Mouse (Mus musculus): Measurements from ENCODE around the gene Pim2. TPM values are rescaled to one million over a fixed set of nuclear protein-coding genes. Genes with fewer than 3 reads are reported as not detected.

The Pim2 gene
- polyA plus RNA-seq, 1 experiment = 26.2 TPM

GRCm38 (mm10) chrX:7863181-7863580 is 14.9 kb upstream of the Pim2 start:
- WGBS = 81% methylated on average over 1 of the region's 1 CpGs
- peaks cover 1% of the 10 kb centered on the region; the same call in 1 of the 2 replicates for H3K4me1 ChIP-seq (ENCODE audit: control insufficient read depth, insufficient read depth, low read length)
- H3K27ac ChIP-seq (ENCODE audit: control insufficient read depth, insufficient read depth, low read depth, low read length, poor library complexity) = no peak overlapping the region
- no peak overlapping the region for H3K4me3 ChIP-seq (replicated peaks; ENCODE audit: control insufficient read depth, low read depth, low read length)
- TF ChIP-seq CTCF (IDR thresholded peaks at IDR 0.05; ENCODE audit: control insufficient read depth, insufficient read depth, low read length) (no peak), POLR2A (IDR thresholded peaks at IDR 0.05; ENCODE audit: borderline replicate concordance, control insufficient read depth, low read depth, low read length) (no peak)

GRCm38 (mm10) chrX:7864551-7864950 is 13.5 kb upstream of the Pim2 start:
- Histone ChIP-seq H3K27ac (ENCODE audit: control insufficient read depth, insufficient read depth, low read depth, low read length, poor library complexity) (no peak overlapping the region; the same call in 1 of the 2 replicates), H3K4me3 (replicated peaks; ENCODE audit: control insufficient read depth, low read depth, low read length) (no peak overlapping the region), H3K4me1 (ENCODE audit: control insufficient read depth, insufficient read depth, low read length) (peaks cover 1% of the 10 kb centered on the region; the same call in 1 of the 2 replicates)
- TF ChIP-seq CTCF (IDR thresholded peaks at IDR 0.05; ENCODE audit: control insufficient read depth, insufficient read depth, low read length) (no peak), POLR2A (IDR thresholded peaks at IDR 0.05; ENCODE audit: borderline replicate concordance, control insufficient read depth, low read depth, low read length) (no peak)
- 34% methylated on average over 3 of the region's 3 CpGs for WGBS

GRCm38 (mm10) chrX:7865343-7865742 is 12.7 kb upstream of the Pim2 start:
- TF ChIP-seq CTCF (IDR thresholded peaks at IDR 0.05; ENCODE audit: control insufficient read depth, insufficient read depth, low read length) = no peak
- TF ChIP-seq POLR2A (IDR thresholded peaks at IDR 0.05; ENCODE audit: borderline replicate concordance, control insufficient read depth, low read depth, low read length) = no peak
- Histone ChIP-seq H3K4me3 (replicated peaks; ENCODE audit: control insufficient read depth, low read depth, low read length) (no peak overlapping the region), H3K4me1 (ENCODE audit: control insufficient read depth, insufficient read depth, low read length) (peaks cover 1% of the 10 kb centered on the region; the same call in 1 of the 2 replicates), H3K27ac (ENCODE audit: control insufficient read depth, insufficient read depth, low read depth, low read length, poor library complexity) (peak overlapping the region; percentile 51)
- WGBS = 40% methylated on average over 2 of the region's 2 CpGs

GRCm38 (mm10) chrX:7865786-7866185 is 12.3 kb upstream of the Pim2 start:
- Histone ChIP-seq H3K4me1 (ENCODE audit: control insufficient read depth, insufficient read depth, low read length) (peaks cover 1% of the 10 kb centered on the region; the same call in 1 of the 2 replicates), H3K27ac (ENCODE audit: control insufficient read depth, insufficient read depth, low read depth, low read length, poor library complexity) (peak overlapping the region; percentile 51; the same call in 1 of the 2 replicates), H3K4me3 (replicated peaks; ENCODE audit: control insufficient read depth, low read depth, low read length) (no peak overlapping the region)
- WGBS = 20% methylated on average over 2 of the region's 2 CpGs
- TF ChIP-seq POLR2A (IDR thresholded peaks at IDR 0.05; ENCODE audit: borderline replicate concordance, control insufficient read depth, low read depth, low read length) = no peak
- TF ChIP-seq CTCF (IDR thresholded peaks at IDR 0.05; ENCODE audit: control insufficient read depth, insufficient read depth, low read length) = no peak

GRCm38 (mm10) chrX:7867141-7867540 is 10.9 kb upstream of the Pim2 start:
- peaks cover 1% of the 10 kb centered on the region; the same call in 1 of the 2 replicates for H3K4me1 ChIP-seq (ENCODE audit: control insufficient read depth, insufficient read depth, low read length)
- 86% methylated on average over 1 of the region's 1 CpGs for WGBS
- TF ChIP-seq POLR2A (IDR thresholded peaks at IDR 0.05; ENCODE audit: borderline replicate concordance, control insufficient read depth, low read depth, low read length) = no peak
- no peak for TF ChIP-seq CTCF (IDR thresholded peaks at IDR 0.05; ENCODE audit: control insufficient read depth, insufficient read depth, low read length)
- H3K4me3 ChIP-seq (replicated peaks; ENCODE audit: control insufficient read depth, low read depth, low read length) = no peak overlapping the region
- H3K27ac ChIP-seq (ENCODE audit: control insufficient read depth, insufficient read depth, low read depth, low read length, poor library complexity) = no peak overlapping the region

- H3K27ac ChIP-seq (ENCODE audit: control insufficient read depth, insufficient read depth, low read depth, low read length, poor library complexity) = no peak overlapping the region
- whole genome bisulfite sequencing = 34% methylated on average over 2 of the region's 2 CpGs
- TF ChIP-seq POLR2A (IDR thresholded peaks at IDR 0.05; ENCODE audit: borderline replicate concordance, control insufficient read depth, low read depth, low read length) (no peak), CTCF (IDR thresholded peaks at IDR 0.05; ENCODE audit: control insufficient read depth, insufficient read depth, low read length) (no peak)
- H3K4me3 ChIP-seq (replicated peaks; ENCODE audit: control insufficient read depth, low read depth, low read length) = no peak overlapping the region
- H3K4me1 ChIP-seq (ENCODE audit: control insufficient read depth, insufficient read depth, low read length) = peaks cover 1% of the 10 kb centered on the region; the same call in 1 of the 2 replicates
Observed at GRCm38 (mm10) chrX:7868506-7868905, 9.6 kb upstream of the Pim2 start.

GRCm38 (mm10) chrX:7869826-7870225 is 8.2 kb upstream of the Pim2 start:
- Histone ChIP-seq H3K4me1 (ENCODE audit: control insufficient read depth, insufficient read depth, low read length) (peaks cover 1% of the 10 kb centered on the region; the same call in 1 of the 2 replicates), H3K27ac (ENCODE audit: control insufficient read depth, insufficient read depth, low read depth, low read length, poor library complexity) (no peak overlapping the region), H3K4me3 (replicated peaks; ENCODE audit: control insufficient read depth, low read depth, low read length) (no peak overlapping the region)
- 88% methylated on average over 3 of the region's 3 CpGs for WGBS
- TF ChIP-seq CTCF (IDR thresholded peaks at IDR 0.05; ENCODE audit: control insufficient read depth, insufficient read depth, low read length) (no peak), POLR2A (IDR thresholded peaks at IDR 0.05; ENCODE audit: borderline replicate concordance, control insufficient read depth, low read depth, low read length) (no peak)

- no peaks in the 10 kb centered on the region for H3K4me1 ChIP-seq (ENCODE audit: control insufficient read depth, insufficient read depth, low read length)
- WGBS = 13% methylated on average over 21 of the region's 21 CpGs
- H3K27ac ChIP-seq (ENCODE audit: control insufficient read depth, insufficient read depth, low read depth, low read length, poor library complexity) = peak overlapping the region; percentile 51
- TF ChIP-seq CTCF (IDR thresholded peaks at IDR 0.05; ENCODE audit: control insufficient read depth, insufficient read depth, low read length) (no peak), POLR2A (IDR thresholded peaks at IDR 0.05; ENCODE audit: borderline replicate concordance, control insufficient read depth, low read depth, low read length) (no peak)
- H3K4me3 ChIP-seq (replicated peaks; ENCODE audit: control insufficient read depth, low read depth, low read length) = peak overlapping the region; percentile 87
Observed at GRCm38 (mm10) chrX:7878495-7878894, 433 bp downstream of the Pim2 start.

GRCm38 (mm10) chrX:7879819-7880218 is 1.8 kb downstream of the Pim2 start:
- Histone ChIP-seq H3K4me1 (ENCODE audit: control insufficient read depth, insufficient read depth, low read length) (no peaks in the 10 kb centered on the region), H3K4me3 (replicated peaks; ENCODE audit: control insufficient read depth, low read depth, low read length) (peak overlapping the region; percentile 11), H3K27ac (ENCODE audit: control insufficient read depth, insufficient read depth, low read depth, low read length, poor library complexity) (no peak overlapping the region)
- WGBS = 17% methylated on average over 11 of the region's 11 CpGs
- TF ChIP-seq CTCF (IDR thresholded peaks at IDR 0.05; ENCODE audit: control insufficient read depth, insufficient read depth, low read length) (peak; percentile 40), POLR2A (IDR thresholded peaks at IDR 0.05; ENCODE audit: borderline replicate concordance, control insufficient read depth, low read depth, low read length) (no peak)

Measured in bone marrow, adult 2 months (tissue).